Mouse (Mus musculus) lung, postnatal 0 days (tissue): Measurements from ENCODE around the gene Ly9.

Experiments
- CTCF ChIP-seq: IDR thresholded peaks from 2 replicates; pipeline ENCODE4 v1.5.1; 2016; ENCODE audit warnings: antibody characterized with exemption, mild to moderate bottlenecking
- EP300 ChIP-seq: IDR thresholded peaks from 2 replicates; pipeline ENCODE4 v1.6.1; 2016; ENCODE audit warnings: antibody characterized with exemption, mild to moderate bottlenecking, control low read depth

- no peak for TF ChIP-seq EP300
- no peak for TF ChIP-seq CTCF
These were observed 11.8 kb upstream of the Ly9 start for GRCm38 (mm10) chr1:171619001-171619400.
